Mouse (Mus musculus): ENCODE measurements around the gene Nrros. TPM values are rescaled to one million over a fixed set of nuclear protein-coding genes. Genes with fewer than 3 reads are reported as not detected.

Nrros gene
- total and polyA plus RNA-seq, 3 experiments = 55.9 to 59.8 TPM; not detected in 1

DNA sequence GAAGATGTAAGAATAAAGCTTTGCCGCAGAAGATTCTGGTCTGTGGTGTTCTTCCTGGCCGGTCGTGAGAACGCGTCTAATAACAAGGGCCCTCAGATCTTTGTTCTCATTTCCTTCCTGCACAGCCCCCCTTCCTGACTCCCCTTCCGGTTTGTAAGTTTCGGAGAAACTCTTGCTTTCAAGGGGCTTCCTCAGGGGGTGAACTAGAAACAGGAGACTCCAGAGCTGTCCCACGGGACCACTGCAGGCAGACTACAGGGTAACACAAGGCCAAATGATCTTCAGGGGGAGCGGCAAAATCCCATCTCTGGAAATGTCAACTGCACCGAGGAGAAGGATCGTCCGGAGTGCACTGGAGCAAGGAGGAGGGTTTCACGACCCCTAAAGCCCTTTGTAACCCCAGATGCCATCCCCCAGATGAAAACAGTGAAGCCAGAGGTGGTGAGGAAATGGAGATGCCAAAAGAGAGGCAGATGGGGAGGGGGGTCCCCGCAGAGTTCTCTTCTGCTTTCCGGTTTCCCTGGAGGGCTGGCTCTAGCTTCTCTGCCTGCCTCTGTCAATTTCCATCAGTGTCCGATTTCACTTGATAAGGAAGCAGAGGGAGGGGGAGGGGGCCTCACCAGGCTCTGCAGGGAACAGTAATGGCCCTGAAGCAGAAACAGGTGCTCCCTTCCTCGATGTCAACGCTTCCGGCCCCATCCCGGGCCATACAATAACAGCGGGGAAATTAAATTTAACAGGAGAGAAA is 35.0 kb upstream of the Nrros start:
- 0 out of 4 replicates have a peak, but pooled peaks cover 0 to 7% of the 10 kb centered on the region in 2 experiments for H3K4me1 ChIP-seq (ENCODE audit: control insufficient read depth in 1 of 2, insufficient read depth in 2 of 2, low read length in 2 of 2)
- no peak overlapping the region for H3K4me3 ChIP-seq (ENCODE audit: control insufficient read depth in 1 of 2, insufficient read depth in 1 of 2, low read depth in 2 of 2, low read length in 2 of 2)
- no peaks in the 10 kb centered on the region for H3K9me3 ChIP-seq (replicated peaks; ENCODE audit: insufficient read depth, low read length)
- H3K27ac ChIP-seq (ENCODE audit: control insufficient read depth, low read depth, low read length) = no peak overlapping the region
- no peaks in the 10 kb centered on the region for H3K36me3 ChIP-seq (ENCODE audit: control insufficient read depth in 1 of 2, insufficient read depth in 2 of 2, low read length in 2 of 2)
- no peaks in the 10 kb centered on the region for H3K79me2 ChIP-seq (ENCODE audit: control insufficient read depth, insufficient read depth, low read length, poor library complexity)
- no peaks in the 10 kb centered on the region; a peak in 1 of 4 replicates for H3K27me3 ChIP-seq (ENCODE audit: control insufficient read depth in 1 of 2, insufficient read depth in 2 of 2, low read length in 2 of 2)
- DNase-seq (ENCODE audit: low read depth, low spot score) = no peak
- TF ChIP-seq RCOR1 (IDR thresholded peaks at IDR 0.05; ENCODE audit: low read depth, low read length) (no peak), USF1 (IDR thresholded peaks at IDR 0.05; ENCODE audit: low read depth, low read length) (no peak), UBTF (IDR thresholded peaks at IDR 0.05; ENCODE audit: borderline replicate concordance, insufficient read depth, low read depth, low read length) (no peak), ZMIZ1 (IDR thresholded peaks at IDR 0.05; ENCODE audit: low read depth, low read length) (no peak), ZNF384 (IDR thresholded peaks at IDR 0.05; ENCODE audit: low read depth, low read length) (no peak), HCFC1 (IDR thresholded peaks at IDR 0.05; ENCODE audit: low read depth, low read length) (no peak), ELF1 (IDR thresholded peaks at IDR 0.05; ENCODE audit: low read depth, low read length) (no peak), TAL1 (IDR thresholded peaks at IDR 0.05; ENCODE audit: low read length) (no peak), RAD21 (IDR thresholded peaks at IDR 0.05; ENCODE audit: low read depth, low read length) (no peak), CHD2 (IDR thresholded peaks at IDR 0.05; ENCODE audit: low read length) (no peak), NELFE (IDR thresholded peaks at IDR 0.05; ENCODE audit: low read depth, low read length) (no peak), TCF12 (IDR thresholded peaks at IDR 0.05; ENCODE audit: low read depth, low read length) (no peak)
- H3K9ac ChIP-seq (ENCODE audit: control insufficient read depth, low read depth, low read length, poor library complexity, severe bottlenecking) = no peak overlapping the region

DNA sequence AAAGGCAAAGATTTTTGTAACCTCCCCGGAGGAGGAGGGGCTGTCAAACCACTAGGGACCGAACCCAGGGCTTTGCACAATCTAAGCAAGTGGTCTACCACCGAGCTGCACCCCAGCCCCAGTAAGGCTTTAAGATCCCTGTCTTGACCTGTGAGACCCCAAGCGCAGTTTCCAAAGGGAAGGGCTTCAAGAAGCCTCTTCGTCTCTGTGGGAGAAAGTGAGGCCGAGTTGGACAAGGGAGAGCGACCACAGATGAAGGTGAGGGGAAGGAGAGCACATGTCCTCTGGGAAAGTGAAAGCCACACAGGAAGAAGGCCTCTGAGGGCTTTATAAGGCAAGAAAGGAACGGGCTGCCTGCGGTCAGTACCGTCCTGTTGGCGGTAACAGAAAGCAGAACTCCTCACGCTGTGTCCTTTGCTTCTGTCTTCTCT is 24.6 kb upstream of the Nrros start:
- H3K9me3 ChIP-seq (replicated peaks; ENCODE audit: insufficient read depth, low read length) = no peaks in the 10 kb centered on the region
- H3K4me1 ChIP-seq (ENCODE audit: control insufficient read depth in 1 of 2, insufficient read depth in 2 of 2, low read length in 2 of 2) = no peaks in the 10 kb centered on the region
- TF ChIP-seq NRF1 (IDR thresholded peaks at IDR 0.05; ENCODE audit: insufficient read depth, low read depth, low read length, poor library complexity, severe bottlenecking) (no peak), GATA1 (IDR thresholded peaks at IDR 0.05; ENCODE audit: low read depth, low read length) (no peak), ZC3H11A (IDR thresholded peaks at IDR 0.05; ENCODE audit: low read depth, low read length) (no peak), POLR2AphosphoS5 (IDR thresholded peaks at IDR 0.05; ENCODE audit: borderline replicate concordance, low read depth, low read length) (no peak), MAFK (IDR thresholded peaks at IDR 0.05; ENCODE audit: borderline replicate concordance, low read depth, low read length) (no peak), BHLHE40 (IDR thresholded peaks at IDR 0.05; ENCODE audit: borderline replicate concordance, low read depth, low read length) (no peak), RCOR1 (IDR thresholded peaks at IDR 0.05; ENCODE audit: low read depth, low read length) (no peak), ZKSCAN1 (IDR thresholded peaks at IDR 0.05; ENCODE audit: low read depth, low read length) (no peak), ETS1 (IDR thresholded peaks at IDR 0.05; ENCODE audit: low read depth, low read length) (no peak), SMC3 (IDR thresholded peaks at IDR 0.05; ENCODE audit: low read depth, low read length) (no peak), KAT2A (conservative IDR thresholded peaks at IDR 0.05; ENCODE audit: low read depth, low read length) (no peak), UBTF (IDR thresholded peaks at IDR 0.05; ENCODE audit: borderline replicate concordance, insufficient read depth, low read depth, low read length) (no peak)
- no peaks in the 10 kb centered on the region for H3K79me2 ChIP-seq (ENCODE audit: control insufficient read depth, insufficient read depth, low read length, poor library complexity)
- no peak overlapping the region for H3K4me3 ChIP-seq (ENCODE audit: control insufficient read depth in 1 of 2, insufficient read depth in 1 of 2, low read depth in 2 of 2, low read length in 2 of 2)
- H3K27me3 ChIP-seq (ENCODE audit: control insufficient read depth in 1 of 2, insufficient read depth in 2 of 2, low read length in 2 of 2) = no peaks in the 10 kb centered on the region; a peak in 3 of 4 replicates
- no peak overlapping the region for H3K9ac ChIP-seq (ENCODE audit: control insufficient read depth, low read depth, low read length, poor library complexity, severe bottlenecking)
- no peaks in the 10 kb centered on the region for H3K36me3 ChIP-seq (ENCODE audit: control insufficient read depth in 1 of 2, insufficient read depth in 2 of 2, low read length in 2 of 2)
- H3K27ac ChIP-seq (ENCODE audit: control insufficient read depth, low read depth, low read length) = no peak overlapping the region
- no peak for DNase-seq (ENCODE audit: low read depth, low spot score)
